Mouse (Mus musculus): ENCODE data around the gene Slc4a4. TPM values are rescaled to one million over a fixed set of nuclear protein-coding genes. Genes with fewer than 3 reads are reported as not detected.

The Slc4a4 gene
- polyA plus RNA-seq, 1 experiment from 2014 or later, result 5.9 TPM

- Histone ChIP-seq H3K36me3 (ENCODE audit: control insufficient read depth, insufficient read depth, low read length) (no peaks in the 10 kb centered on the region), H3K27me3 (replicated peaks; ENCODE audit: control insufficient read depth, insufficient read depth, low read length) (no peaks in the 10 kb centered on the region), H3K4me2 (ENCODE audit: low read length) (no peak overlapping the region), H3K9me3 (ENCODE audit: control insufficient read depth, low read length) (no peaks in the 10 kb centered on the region), H3K4me3 (ENCODE audit: low read depth, low read length) (no peak overlapping the region), H3K9ac (ENCODE audit: low read length) (no peak overlapping the region), H3K27ac (ENCODE audit: low read depth) (no peak overlapping the region), H3K4me1 (replicated peaks; ENCODE audit: control insufficient read depth, insufficient read depth, low read length) (no peaks in the 10 kb centered on the region)
- WGBS, result 54% methylated on average over 5 of the region's 5 CpGs
- 0 out of 2 replicates have a peak, but pooled peaks have one; percentile 55 for ATAC-seq (replicated peaks; ENCODE audit: low FRiP score, low TSS enrichment, low read depth)
- no peak for DNase-seq (ENCODE audit: low spot score)
Observed at GRCm38 (mm10) chr5:89229606-89230005, 343.0 kb downstream of the Slc4a4 start.

- Histone ChIP-seq H3K36me3 (ENCODE audit: control insufficient read depth, insufficient read depth, low read length) (no peaks in the 10 kb centered on the region), H3K27ac (ENCODE audit: low read depth) (no peak overlapping the region), H3K4me1 (replicated peaks; ENCODE audit: control insufficient read depth, insufficient read depth, low read length) (no peaks in the 10 kb centered on the region), H3K9ac (ENCODE audit: low read length) (no peak overlapping the region), H3K4me3 (ENCODE audit: low read depth, low read length) (no peak overlapping the region), H3K4me2 (ENCODE audit: low read length) (no peak overlapping the region), H3K9me3 (ENCODE audit: control insufficient read depth, low read length) (no peaks in the 10 kb centered on the region), H3K27me3 (replicated peaks; ENCODE audit: control insufficient read depth, insufficient read depth, low read length) (no peaks in the 10 kb centered on the region)
- no peak for DNase-seq (ENCODE audit: low spot score)
- ATAC-seq (replicated peaks; ENCODE audit: low FRiP score, low TSS enrichment, low read depth), result no peak
- WGBS, result 83% methylated on average over 7 of the region's 7 CpGs
Observed at GRCm38 (mm10) chr5:89232313-89232712, 345.7 kb downstream of the Slc4a4 start.

GRCm38 (mm10) chr5:89251806-89252205 lies 365.2 kb downstream of the Slc4a4 start:
- Histone ChIP-seq H3K9me3 (ENCODE audit: control insufficient read depth, low read length) (no peaks in the 10 kb centered on the region), H3K27ac (ENCODE audit: low read depth) (no peak overlapping the region), H3K4me2 (ENCODE audit: low read length) (no peak overlapping the region), H3K36me3 (ENCODE audit: control insufficient read depth, insufficient read depth, low read length) (no peaks in the 10 kb centered on the region), H3K9ac (ENCODE audit: low read length) (no peak overlapping the region), H3K4me3 (ENCODE audit: low read depth, low read length) (no peak overlapping the region), H3K27me3 (replicated peaks; ENCODE audit: control insufficient read depth, insufficient read depth, low read length) (no peaks in the 10 kb centered on the region), H3K4me1 (replicated peaks; ENCODE audit: control insufficient read depth, insufficient read depth, low read length) (no peaks in the 10 kb centered on the region)
- ATAC-seq (replicated peaks; ENCODE audit: low FRiP score, low TSS enrichment, low read depth), result no peak
- DNase-seq (ENCODE audit: low spot score), result no peak
- 80% methylated on average over 5 of the region's 5 CpGs for WGBS

GRCm38 (mm10) chr5:89259804-89260492 lies 373.3 kb downstream of the Slc4a4 start:
- ATAC-seq (replicated peaks; ENCODE audit: low FRiP score, low TSS enrichment, low read depth) (no peak), DNase-seq (ENCODE audit: low spot score) (no peak)
- Histone ChIP-seq H3K4me2 (ENCODE audit: low read length) (no peak overlapping the region), H3K27me3 (replicated peaks; ENCODE audit: control insufficient read depth, insufficient read depth, low read length) (no peaks in the 10 kb centered on the region), H3K4me3 (ENCODE audit: low read depth, low read length) (no peak overlapping the region), H3K9me3 (ENCODE audit: control insufficient read depth, low read length) (no peaks in the 10 kb centered on the region), H3K27ac (ENCODE audit: low read depth) (no peak overlapping the region), H3K36me3 (ENCODE audit: control insufficient read depth, insufficient read depth, low read length) (no peaks in the 10 kb centered on the region), H3K4me1 (replicated peaks; ENCODE audit: control insufficient read depth, insufficient read depth, low read length) (no peaks in the 10 kb centered on the region), H3K9ac (ENCODE audit: low read length) (no peak overlapping the region)
- 91% methylated on average over 9 of the region's 9 CpGs for WGBS

- H3K27me3 ChIP-seq (replicated peaks; ENCODE audit: control insufficient read depth, insufficient read depth, low read length), result no peaks in the 10 kb centered on the region
- H3K9ac ChIP-seq (ENCODE audit: low read length), result no peak overlapping the region
- DNase-seq (ENCODE audit: low spot score) (no peak), ATAC-seq (replicated peaks; ENCODE audit: low FRiP score, low TSS enrichment, low read depth) (0 out of 2 replicates have a peak, but pooled peaks have one; percentile 26)
- 72% methylated on average over 2 of the region's 2 CpGs for WGBS
- H3K4me3 ChIP-seq (ENCODE audit: low read depth, low read length), result no peak overlapping the region
- no peak overlapping the region for H3K27ac ChIP-seq (ENCODE audit: low read depth)
- no peak overlapping the region for H3K4me2 ChIP-seq (ENCODE audit: low read length)
- H3K4me1 ChIP-seq (replicated peaks; ENCODE audit: control insufficient read depth, insufficient read depth, low read length), result no peaks in the 10 kb centered on the region
- no peaks in the 10 kb centered on the region for H3K36me3 ChIP-seq (ENCODE audit: control insufficient read depth, insufficient read depth, low read length)
- H3K9me3 ChIP-seq (ENCODE audit: control insufficient read depth, low read length), result no peaks in the 10 kb centered on the region
Observed at GRCm38 (mm10) chr5:89277049-89277448, 390.4 kb downstream of the Slc4a4 start.

GRCm38 (mm10) chr5:89277616-89278015 lies 391.0 kb downstream of the Slc4a4 start:
- H3K27ac ChIP-seq (ENCODE audit: low read depth), result no peak overlapping the region
- no peak overlapping the region for H3K9ac ChIP-seq (ENCODE audit: low read length)
- H3K27me3 ChIP-seq (replicated peaks; ENCODE audit: control insufficient read depth, insufficient read depth, low read length), result no peaks in the 10 kb centered on the region
- DNase-seq (ENCODE audit: low spot score), result no peak
- 70% methylated on average over 5 of the region's 5 CpGs for WGBS
- H3K4me3 ChIP-seq (ENCODE audit: low read depth, low read length), result no peak overlapping the region
- peak; percentile 52; the same call in 1 of the 2 replicates for ATAC-seq (replicated peaks; ENCODE audit: low FRiP score, low TSS enrichment, low read depth)
- H3K9me3 ChIP-seq (ENCODE audit: control insufficient read depth, low read length), result no peaks in the 10 kb centered on the region
- H3K36me3 ChIP-seq (ENCODE audit: control insufficient read depth, insufficient read depth, low read length), result no peaks in the 10 kb centered on the region
- no peaks in the 10 kb centered on the region for H3K4me1 ChIP-seq (replicated peaks; ENCODE audit: control insufficient read depth, insufficient read depth, low read length)
- H3K4me2 ChIP-seq (ENCODE audit: low read length), result no peak overlapping the region

- Histone ChIP-seq H3K4me2 (ENCODE audit: low read length) (no peak overlapping the region), H3K36me3 (ENCODE audit: control insufficient read depth, insufficient read depth, low read length) (no peaks in the 10 kb centered on the region)
- peak; percentile 69 for ATAC-seq (replicated peaks; ENCODE audit: low FRiP score, low TSS enrichment, low read depth)
Observed at GRCm38 (mm10) chr5:89278309-89278708, 391.7 kb downstream of the Slc4a4 start.

GRCm38 (mm10) chr5:89280312-89280863 lies 393.8 kb downstream of the Slc4a4 start:
- Histone ChIP-seq H3K4me2 (ENCODE audit: low read length) (no peak overlapping the region), H3K4me3 (ENCODE audit: low read depth, low read length) (no peak overlapping the region), H3K9ac (ENCODE audit: low read length) (no peak overlapping the region), H3K27ac (ENCODE audit: low read depth) (no peak overlapping the region), H3K27me3 (replicated peaks; ENCODE audit: control insufficient read depth, insufficient read depth, low read length) (no peaks in the 10 kb centered on the region), H3K9me3 (ENCODE audit: control insufficient read depth, low read length) (no peaks in the 10 kb centered on the region), H3K4me1 (replicated peaks; ENCODE audit: control insufficient read depth, insufficient read depth, low read length) (no peaks in the 10 kb centered on the region), H3K36me3 (ENCODE audit: control insufficient read depth, insufficient read depth, low read length) (no peaks in the 10 kb centered on the region)
- DNase-seq (ENCODE audit: low spot score) (no peak), ATAC-seq (replicated peaks; ENCODE audit: low FRiP score, low TSS enrichment, low read depth) (no peak)
- WGBS, result 84% methylated on average over 3 of the region's 3 CpGs

More at GRCm38 (mm10) chr5:89278309-89278708, 391.7 kb downstream of the Slc4a4 start:
- Histone ChIP-seq H3K27me3 (replicated peaks; ENCODE audit: control insufficient read depth, insufficient read depth, low read length) (no peaks in the 10 kb centered on the region), H3K4me1 (replicated peaks; ENCODE audit: control insufficient read depth, insufficient read depth, low read length) (no peaks in the 10 kb centered on the region), H3K9me3 (ENCODE audit: control insufficient read depth, low read length) (no peaks in the 10 kb centered on the region), H3K4me3 (ENCODE audit: low read depth, low read length) (no peak overlapping the region), H3K27ac (ENCODE audit: low read depth) (no peak overlapping the region), H3K9ac (ENCODE audit: low read length) (no peak overlapping the region)
- DNase-seq (ENCODE audit: low spot score), result no peak
